Mouse (Mus musculus) heart, postnatal 10 days (tissue): Measurements from ENCODE around the gene Dnah12. TPM values are rescaled to one million over a fixed set of nuclear protein-coding genes. Genes with fewer than 3 reads are reported as not detected.

Source experiments
- microRNA-seq, 2 experiments: library from miRNA; unstranded; fragments of <30 nt; microRNA quantifications; one replicate each; pipeline ENCODE4 v1.2.0; 2022
- total RNA-seq, 2 experiments: library from RNA; stranded (reverse); gene quantifications; 2 replicates each; pipeline ENCODE4 v1.2.3; 2021

Gene Dnah12
- total RNA-seq, 2 experiments from 2014 or later, result 0.05 TPM

Small RNAs within 50 kb of the gene (microRNA-seq; reads per million reads assigned to microRNA genes)
- gene Mir7672, result 0.24 to 3.1 reads per million in 2 experiments

Other genes with a start within 250 kb of the Dnah12 start
- gene Slmap, start 158.3 kb upstream of the Dnah12 start, total RNA-seq, result 100 to 1,000 TPM; 351 to 367 TPM
- gene Dennd6a, start 119.4 kb upstream of the Dnah12 start, total RNA-seq, result 10 to 100 TPM; 26.1 to 26.2 TPM
- gene Arf4, start 55.2 kb upstream of the Dnah12 start, total RNA-seq, result 100 to 1,000 TPM; 127 to 134 TPM
- 1 to 10 TPM; 5.8 to 6.1 TPM for gene Pde12, start 23.4 kb upstream of the Dnah12 start, total RNA-seq
- gene Asb14, start 201.3 kb downstream of the Dnah12 start, total RNA-seq, result 10 to 100 TPM; 26.5 to 38.2 TPM